Mouse (Mus musculus): ENCODE results near the gene Mcrip2. TPM values are rescaled to one million over a fixed set of nuclear protein-coding genes. Genes with fewer than 3 reads are reported as not detected.
"Not testable (repeated sequence)": the region's sequence is repeated elsewhere in the genome, so short reads cannot be mapped to it uniquely, and the experiment has no call there.

Gene Mcrip2
- polyA plus RNA-seq, 1 experiment from 2014 or later = 57.8 TPM

DNA sequence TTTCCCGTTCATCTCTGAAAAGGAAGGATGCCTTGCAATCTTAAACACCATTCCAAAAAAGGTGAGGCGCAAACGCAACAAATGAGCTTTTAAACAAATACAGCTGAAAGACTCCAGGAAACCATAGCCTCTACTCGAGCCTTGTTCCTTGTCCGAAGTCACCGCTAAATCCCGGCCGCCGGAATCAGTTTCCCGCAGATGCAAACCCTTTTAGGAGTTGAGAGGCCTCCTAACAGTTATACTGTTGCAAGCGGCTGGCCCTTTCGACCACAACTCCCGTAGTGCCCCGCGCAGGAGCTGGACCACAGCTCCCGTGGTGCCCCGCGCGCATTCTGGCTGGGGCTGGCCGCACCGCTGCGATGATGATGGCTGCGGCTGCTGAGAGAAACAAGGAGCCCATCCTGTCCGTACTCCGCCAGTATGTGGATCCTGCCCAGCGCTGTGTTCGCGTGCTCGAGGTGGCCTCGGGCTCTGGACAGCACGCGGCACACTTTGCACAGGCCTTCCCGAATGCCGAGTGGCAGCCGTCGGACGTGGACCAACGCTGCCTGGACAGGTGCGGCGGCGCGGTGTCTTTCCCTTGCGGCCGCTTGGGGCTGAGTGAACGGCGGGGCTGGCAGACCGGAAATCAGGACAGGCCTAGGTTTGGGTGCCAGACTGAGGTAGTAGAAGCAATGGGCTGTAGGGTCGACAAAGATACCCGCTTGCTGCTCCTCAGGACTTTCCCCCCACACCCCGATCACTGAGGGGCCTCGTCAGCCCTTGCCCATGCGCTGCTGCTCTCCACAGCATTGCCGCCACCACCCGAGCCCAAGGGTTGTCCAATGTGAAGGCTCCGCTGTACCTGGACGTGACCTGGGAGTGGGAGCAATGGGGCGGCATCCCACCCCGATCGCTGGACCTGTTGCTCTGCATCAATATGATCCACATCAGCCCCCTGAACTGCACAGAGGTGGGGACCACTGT is 6.9 kb upstream of the Mcrip2 start:
- no peak for DNase-seq (ENCODE audit: low read depth, low spot score)
- POLR2A ChIA-PET = interaction anchor here (0.9 to 1.7 kb wide), 5 partner anchors 13 to 47 kb away, joined by 3 to 5 read pairs (median 4); partner anchors contain the start of genes Jmjd8 and Wdr90
- H3K27me3 ChIP-seq = no peaks in the 10 kb centered on the region
- no peak for TF ChIP-seq CTCF (IDR thresholded peaks at IDR 0.05)
- in situ Hi-C loops (cut with MboI; ENCODE audit: low pct_unique_long_range_greater_than_20kb) = no loop called here
- CTCF ChIA-PET = interaction anchor here (1.1 kb wide), 1 partner anchor 13 kb away, joined by 4 read pairs; no protein-coding TSS in a partner anchor
- peak; percentile 78 for ATAC-seq

DNA sequence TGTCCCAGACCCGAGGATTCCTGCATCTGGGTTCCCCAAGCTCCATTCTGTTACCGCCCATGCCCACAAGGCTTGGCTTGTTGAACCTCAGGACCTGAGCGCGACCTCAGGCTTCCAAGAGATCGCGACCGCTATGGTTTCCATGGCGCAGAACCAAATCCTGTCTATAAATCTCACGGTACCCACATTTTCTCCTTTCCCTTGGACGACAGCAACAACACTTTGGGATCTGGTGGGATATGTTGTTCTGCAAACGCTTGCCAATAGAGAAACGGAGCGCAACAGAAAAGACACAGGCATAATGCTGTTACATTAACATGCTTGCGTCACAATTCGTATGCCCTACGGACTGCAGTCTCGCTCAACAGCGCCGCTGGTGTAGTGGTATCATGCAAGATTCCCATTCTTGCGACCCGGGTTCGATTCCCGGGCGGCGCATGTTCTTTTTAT is 6.2 kb upstream of the Mcrip2 start, which contains the start of gene Mettl26:
Gene Mettl26 (plus strand): TSS at position 354 of the 450 bp plus-strand sequence.
- in situ Hi-C loops (cut with MboI; ENCODE audit: low pct_unique_long_range_greater_than_20kb) = no loop called here
- DNase-seq (ENCODE audit: low read depth, low spot score) = no peak
- no peaks in the 10 kb centered on the region for H3K27me3 ChIP-seq
- CTCF ChIA-PET = interaction anchor here (1.1 kb wide), 1 partner anchor 12 kb away, joined by 4 read pairs; no protein-coding TSS in a partner anchor
- POLR2A ChIA-PET = interaction anchor here (0.8 to 1.7 kb wide), 6 partner anchors 10 to 46 kb away, joined by 3 to 4 read pairs (median 4); partner anchors contain the start of genes Jmjd8 and Wdr90
- ATAC-seq = no peak
- no peak for TF ChIP-seq CTCF (IDR thresholded peaks at IDR 0.05)

DNA sequence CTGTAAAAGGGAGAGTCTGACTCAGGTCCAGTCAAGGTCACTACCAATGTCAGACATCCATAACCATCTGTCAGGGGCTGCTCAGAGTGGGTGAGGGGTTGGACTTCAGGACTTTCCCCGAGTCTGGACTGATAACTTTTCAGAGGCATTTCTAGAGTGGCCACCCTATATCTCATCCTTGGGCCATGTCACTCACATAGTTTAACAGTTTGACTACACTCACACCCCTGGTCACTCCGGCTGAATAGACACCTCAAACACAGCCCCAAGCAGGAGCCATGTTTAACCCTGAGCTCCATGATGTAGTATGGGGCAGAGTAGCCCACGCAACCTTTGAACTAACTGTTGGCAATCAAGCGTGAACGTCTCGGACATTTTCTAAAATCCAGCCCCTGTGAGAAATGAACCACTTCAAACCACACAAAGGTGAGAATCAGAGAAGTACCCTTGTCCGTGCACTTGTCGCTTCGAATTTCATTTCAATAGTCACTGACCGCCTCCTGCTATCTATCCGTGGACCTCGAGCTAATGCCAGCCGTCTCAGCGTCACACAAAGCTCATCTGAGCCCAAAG is 5.7 kb upstream of the Mcrip2 start:
- H3K27me3 ChIP-seq = no peaks in the 10 kb centered on the region
- POLR2A ChIA-PET = interaction anchor here (0.8 to 1.7 kb wide), 4 partner anchors 10 to 46 kb away, joined by 3 to 4 read pairs (median 3); partner anchors contain the start of gene Jmjd8
- TF ChIP-seq CTCF (IDR thresholded peaks at IDR 0.05) = no peak
- in situ Hi-C loops (cut with MboI; ENCODE audit: low pct_unique_long_range_greater_than_20kb) = no loop called here
- ATAC-seq = no peak
- CTCF ChIA-PET = no interaction called here
- no peak for DNase-seq (ENCODE audit: low read depth, low spot score)

DNA sequence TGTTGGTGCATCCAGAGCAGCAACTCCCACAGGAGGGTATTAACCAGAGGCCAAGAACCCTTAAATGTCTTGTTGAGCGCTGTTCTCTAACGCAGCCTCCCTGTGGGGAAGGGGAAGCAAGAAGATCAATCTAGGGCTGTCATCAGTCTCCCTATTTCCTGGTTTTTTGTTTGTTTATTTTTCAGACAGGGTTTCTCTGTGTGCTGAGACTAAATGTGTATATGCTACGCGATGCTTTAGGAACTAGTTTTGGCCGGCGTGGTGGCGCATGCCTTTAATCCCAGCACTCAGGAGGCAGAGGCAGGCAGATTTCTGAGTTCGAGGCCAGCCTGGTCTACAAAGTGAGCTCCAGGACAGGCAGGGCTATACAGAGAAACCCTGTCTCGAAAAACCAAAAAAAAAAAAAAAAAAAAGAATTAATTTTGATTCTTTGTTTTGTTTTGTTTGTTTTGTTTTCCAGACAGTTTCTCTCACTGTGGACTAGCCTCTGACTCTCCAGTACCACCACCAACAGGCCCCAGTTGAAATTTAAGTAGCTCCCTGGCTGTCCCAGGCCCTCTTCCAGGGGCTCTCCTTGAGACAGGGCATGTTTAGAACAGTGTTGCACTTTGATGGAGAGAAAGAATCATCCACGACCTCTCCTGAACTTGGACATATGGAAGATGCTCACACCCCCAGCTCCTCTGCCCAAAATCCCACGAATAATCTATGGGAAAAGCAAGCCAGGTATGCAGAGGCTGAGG is 5.0 kb upstream of the Mcrip2 start:
- POLR2A ChIA-PET = interaction anchor here (0.8 to 1.7 kb wide), 3 partner anchors 9 to 44 kb away, joined by 3 to 4 read pairs (median 3); no protein-coding TSS in a partner anchor
- no peak for ATAC-seq
- no peak for DNase-seq (ENCODE audit: low read depth, low spot score)
- no peak for TF ChIP-seq CTCF (IDR thresholded peaks at IDR 0.05)
- H3K27me3 ChIP-seq = no peaks in the 10 kb centered on the region
- in situ Hi-C loops (cut with MboI; ENCODE audit: low pct_unique_long_range_greater_than_20kb) = no loop called here
- CTCF ChIA-PET = no interaction called here

DNA sequence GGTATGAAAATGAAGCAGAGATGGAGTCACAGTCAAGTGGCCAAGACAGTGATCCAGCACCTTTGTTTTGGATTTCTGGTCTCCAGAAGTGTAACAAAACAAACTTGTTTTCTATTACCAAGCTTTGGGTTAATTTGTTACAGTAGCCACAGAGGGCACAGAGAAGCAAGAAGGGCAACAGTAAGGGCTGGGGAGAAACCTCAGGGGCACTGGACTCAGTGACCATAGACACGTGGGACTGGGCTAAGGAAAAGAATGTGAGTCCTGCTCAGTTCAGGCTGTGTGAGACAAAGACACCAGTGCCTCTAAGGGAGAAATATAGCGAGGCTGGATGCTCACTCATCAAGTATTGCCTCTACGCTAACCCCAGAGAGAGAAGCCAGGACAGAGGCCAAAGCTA is 4.1 kb upstream of the Mcrip2 start:
- in situ Hi-C loops (cut with MboI; ENCODE audit: low pct_unique_long_range_greater_than_20kb) = no loop called here
- ATAC-seq (no peak), DNase-seq (ENCODE audit: low read depth, low spot score) (no peak)
- TF ChIP-seq CTCF (IDR thresholded peaks at IDR 0.05) = no peak
- ChIA-PET POLR2A (no interaction called here), CTCF (no interaction called here)
- H3K27me3 ChIP-seq = no peaks in the 10 kb centered on the region

DNA sequence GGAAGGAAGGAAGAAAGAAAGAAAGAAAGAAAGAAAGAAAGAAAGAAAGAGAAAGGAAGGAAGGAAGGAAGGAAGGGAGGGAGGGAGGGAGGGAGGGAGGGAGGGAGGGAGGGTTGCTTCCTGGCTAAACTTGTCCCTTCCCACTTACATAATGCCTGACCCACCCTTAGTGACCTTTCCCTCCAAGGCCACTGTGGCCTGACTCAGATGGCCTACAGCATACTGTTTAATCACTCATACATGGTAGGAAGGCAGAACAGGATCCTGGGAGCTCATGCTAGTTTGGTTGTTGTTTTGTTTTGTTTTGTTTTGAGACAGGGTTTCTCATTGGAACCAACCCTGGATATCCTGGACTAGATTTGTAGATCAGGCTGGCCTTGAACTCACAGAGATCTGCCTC is 3.0 kb upstream of the Mcrip2 start:
- DNase-seq (ENCODE audit: low read depth, low spot score); POLR2A ChIA-PET; in situ Hi-C loops (cut with MboI; ENCODE audit: low pct_unique_long_range_greater_than_20kb); H3K27me3 ChIP-seq; ATAC-seq: not testable (repeated sequence)
- CTCF ChIA-PET = interaction anchor here (0.7 kb wide), 1 partner anchor 10 kb away, joined by 3 read pairs; the partner anchor contains the start of gene Wdr90

DNA sequence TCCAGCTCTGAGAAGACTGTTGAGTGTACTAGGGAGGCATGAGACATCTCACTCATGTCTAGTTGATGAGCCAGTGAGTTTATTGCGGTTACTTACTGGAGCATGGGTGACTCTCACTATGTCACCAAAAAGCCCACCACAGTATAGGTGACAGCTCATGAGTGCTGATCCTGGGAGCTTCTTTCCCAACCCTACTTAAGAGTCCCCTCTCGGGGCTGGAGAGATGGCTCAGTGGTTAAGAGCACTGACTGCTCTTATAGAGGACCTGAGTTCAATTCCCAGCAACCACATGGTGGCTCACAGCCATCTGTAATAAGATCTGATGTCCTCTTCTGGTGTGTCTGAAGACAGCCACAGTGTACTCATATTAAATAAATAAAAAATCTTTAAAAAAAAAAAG is 1.4 kb upstream of the Mcrip2 start:
- no peaks in the 10 kb centered on the region for H3K27me3 ChIP-seq
- ChIA-PET POLR2A (no interaction called here), CTCF (interaction anchor here (1.3 kb wide), 1 partner anchor 22 kb away, joined by 3 read pairs; no protein-coding TSS in a partner anchor)
- ATAC-seq (no peak), DNase-seq (ENCODE audit: low read depth, low spot score) (no peak)
- in situ Hi-C loops (cut with MboI; ENCODE audit: low pct_unique_long_range_greater_than_20kb) = no loop called here
- no peak for TF ChIP-seq CTCF (IDR thresholded peaks at IDR 0.05)

DNA sequence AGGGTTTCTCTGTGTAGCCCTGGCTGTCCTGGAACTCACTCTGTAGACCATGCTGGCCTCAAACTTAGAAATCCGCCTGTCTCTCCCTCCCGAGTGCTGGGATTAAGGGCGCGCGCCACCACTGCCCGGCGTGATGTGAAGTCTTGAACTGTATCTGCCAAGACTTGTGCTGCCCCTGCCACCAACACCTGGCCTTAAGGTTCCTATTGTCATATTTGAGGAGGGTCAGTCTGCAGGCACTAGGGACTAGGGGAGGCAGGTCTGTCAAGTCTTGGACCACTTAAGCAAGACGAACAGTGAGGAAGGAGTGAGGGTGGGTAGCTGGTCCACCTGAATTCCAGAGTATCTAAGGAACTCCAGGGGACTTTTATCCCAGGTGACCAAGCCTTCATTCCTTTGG is 934 bp upstream of the Mcrip2 start:
- CTCF ChIA-PET = interaction anchor here (1.3 to 1.4 kb wide), 2 partner anchors 10 to 22 kb away, joined by 3 to 4 read pairs; no protein-coding TSS in a partner anchor
- ATAC-seq (no peak), DNase-seq (ENCODE audit: low read depth, low spot score) (no peak)
- POLR2A ChIA-PET = interaction anchor here (0.8 kb wide), 1 partner anchor 37 kb away, joined by 3 read pairs; no protein-coding TSS in a partner anchor
- in situ Hi-C loops (cut with MboI; ENCODE audit: low pct_unique_long_range_greater_than_20kb) = no loop called here
- TF ChIP-seq CTCF (IDR thresholded peaks at IDR 0.05) = no peak
- H3K27me3 ChIP-seq = no peaks in the 10 kb centered on the region

DNA sequence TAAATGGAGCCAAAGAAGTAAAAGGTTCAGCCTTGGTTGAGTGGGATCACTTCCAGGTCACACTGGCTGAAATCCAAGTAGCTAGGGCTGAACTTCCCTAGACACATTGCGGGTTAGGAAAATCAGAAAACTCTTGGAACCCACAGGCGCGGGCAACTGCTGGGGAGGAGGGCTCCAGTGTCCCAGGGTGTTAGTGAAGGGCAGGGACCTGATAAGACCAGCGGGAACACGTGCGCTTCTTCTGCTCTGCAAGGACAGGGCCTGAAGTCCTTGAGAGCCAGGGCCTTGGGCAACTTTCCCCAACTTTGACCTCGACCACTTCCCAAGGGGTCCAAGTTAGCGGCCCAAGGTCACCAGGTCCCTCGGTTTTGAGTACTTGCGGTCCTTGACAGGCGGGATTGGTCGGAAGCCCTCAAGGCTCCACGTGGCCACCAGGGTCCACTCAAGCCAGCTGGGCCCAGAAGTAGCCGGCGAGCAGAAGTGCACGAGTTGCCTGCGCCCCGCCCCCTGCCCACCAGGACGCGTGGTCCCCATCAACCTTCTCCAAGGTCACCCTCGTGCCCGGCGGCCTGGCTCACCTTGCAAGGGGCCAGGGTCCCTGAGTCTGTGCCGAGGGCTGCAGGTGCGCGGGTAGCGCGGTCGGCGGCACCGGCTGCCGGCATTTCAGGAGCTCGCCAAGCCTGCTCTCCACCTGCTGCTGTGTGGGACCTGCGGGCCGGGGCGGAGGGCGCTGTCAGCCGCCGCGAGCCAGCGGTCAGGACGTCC is 546 bp downstream of the Mcrip2 start:
- TF ChIP-seq CTCF (IDR thresholded peaks at IDR 0.05) = no peak
- ChIA-PET CTCF (interaction anchor here (0.6 to 1.4 kb wide), 3 partner anchors 11 to 142 kb away, joined by 3 to 4 read pairs (median 3); partner anchors contain the start of gene Stub1), POLR2A (interaction anchor here (1.3 to 1.6 kb wide), 2 partner anchors 9 to 11 kb away, joined by 3 to 8 read pairs; no protein-coding TSS in a partner anchor)
- DNase-seq (ENCODE audit: low read depth, low spot score) (no peak), ATAC-seq (peak; percentile 45)
- H3K27me3 ChIP-seq = no peaks in the 10 kb centered on the region
- in situ Hi-C loops (cut with MboI; ENCODE audit: low pct_unique_long_range_greater_than_20kb) = no loop called here

Data from Patski (cell line).